Mouse (Mus musculus) layer of hippocampus, adult 18-20 months (tissue): ENCODE measurements around the gene Tex261. TPM values are rescaled to one million over a fixed set of nuclear protein-coding genes. Genes with fewer than 3 reads are reported as not detected.

Experiments used
- DNase-seq, 2 experiments: peaks; one replicate each; pipeline ENCODE4 v3.0.0; 2022; ENCODE audit warnings: low spot score in 2 of 2
- total RNA-seq, 2 experiments: library from RNA; stranded (reverse); gene quantifications; 2 replicates each; pipeline ENCODE4 v1.2.3; 2021

Tex261 gene
- total RNA-seq, 2 experiments from 2014 or later = 46.8 to 49.1 TPM

DNA sequence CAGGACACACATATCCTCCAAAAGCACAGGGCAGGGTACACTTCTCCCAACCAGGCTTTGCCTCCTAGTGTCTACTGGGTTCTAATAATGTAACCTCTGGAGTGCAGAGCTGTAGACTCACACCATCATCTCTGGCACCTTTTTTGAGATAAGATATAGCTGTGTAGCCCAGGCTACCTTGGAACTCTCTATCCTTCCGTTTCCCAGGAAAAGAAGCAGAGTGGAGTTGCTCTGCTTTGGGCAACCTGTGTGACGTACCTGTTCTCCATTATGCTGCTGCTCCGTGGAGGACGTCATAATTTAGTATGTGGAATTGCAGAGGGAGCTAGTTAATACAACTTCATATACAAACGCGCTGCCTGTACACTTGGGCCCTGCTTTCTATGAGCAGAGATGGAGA, 13.3 kb downstream of the Tex261 start, which contains the start of gene Ankrd53:
TSS of gene Ankrd53 (plus strand) at position 301 of the 400 bp plus-strand sequence.
- DNase-seq = no peak

DNA sequence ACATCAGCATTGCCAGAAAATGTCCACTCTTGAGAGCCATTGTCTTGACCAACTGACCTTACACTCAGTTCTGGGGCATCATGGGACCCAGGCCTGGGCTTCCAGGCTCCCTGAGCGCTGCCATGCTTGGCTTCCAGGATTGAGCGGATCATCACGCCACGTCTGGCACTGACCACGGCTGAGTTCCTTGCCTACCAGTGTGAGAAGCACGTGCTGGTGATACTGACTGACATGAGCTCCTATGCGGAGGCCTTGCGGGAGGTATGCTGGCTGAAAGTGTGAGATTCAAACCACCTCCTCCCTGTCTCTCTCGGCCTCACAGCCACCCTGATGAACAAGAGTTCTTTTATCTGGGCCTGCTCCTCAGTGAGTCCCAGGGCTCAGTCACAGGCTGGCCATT, 19.6 kb downstream of the Tex261 start:
- no peak for DNase-seq

DNA sequence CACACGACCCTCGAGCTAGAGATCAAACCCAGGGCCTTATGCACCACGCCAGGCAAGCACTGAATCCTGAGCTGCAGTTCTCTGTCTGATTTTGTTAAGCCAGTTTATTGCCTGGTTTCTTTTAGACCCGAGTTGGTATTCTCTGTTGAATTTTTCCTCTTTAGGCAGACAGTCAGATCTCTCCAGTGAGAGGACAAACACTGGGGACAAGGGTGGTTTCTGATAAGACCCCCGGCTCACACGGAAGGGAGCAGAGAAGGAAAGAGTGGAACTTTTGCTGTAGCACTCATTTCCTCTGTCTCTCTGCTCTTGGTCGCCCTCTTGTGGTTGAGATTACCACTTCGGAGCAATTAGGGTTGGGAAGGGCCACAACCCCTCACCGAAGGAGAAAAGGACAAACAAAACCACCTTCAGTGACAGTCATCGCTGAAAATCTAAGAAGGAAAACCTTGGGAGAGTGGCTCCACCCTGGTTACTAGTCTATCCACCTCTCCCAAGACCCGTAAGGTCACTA, 25.4 kb downstream of the Tex261 start:
- peak in 1 of 2 experiments; percentile 57 for DNase-seq

DNA sequence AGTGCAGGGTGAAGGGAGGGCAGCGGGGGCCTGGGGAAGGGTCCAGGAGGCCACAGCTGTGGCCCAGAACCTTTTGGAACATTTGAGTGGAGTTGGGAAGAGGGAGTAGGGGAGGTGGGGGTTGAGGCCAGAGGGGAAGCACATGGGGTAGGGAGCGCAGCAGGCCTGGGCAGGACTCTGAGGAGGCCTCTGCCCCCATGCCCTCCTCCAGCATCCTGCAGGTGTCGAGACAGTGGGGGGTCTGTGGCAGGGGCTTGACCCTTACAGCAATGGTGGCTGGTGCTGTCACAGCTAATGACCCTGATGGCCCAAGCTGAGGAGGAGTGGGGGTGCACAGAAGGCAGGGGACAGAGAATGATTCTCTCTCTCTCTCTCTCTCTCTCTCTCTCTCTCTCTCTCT, 26.3 kb downstream of the Tex261 start:
- no peak for DNase-seq

DNA sequence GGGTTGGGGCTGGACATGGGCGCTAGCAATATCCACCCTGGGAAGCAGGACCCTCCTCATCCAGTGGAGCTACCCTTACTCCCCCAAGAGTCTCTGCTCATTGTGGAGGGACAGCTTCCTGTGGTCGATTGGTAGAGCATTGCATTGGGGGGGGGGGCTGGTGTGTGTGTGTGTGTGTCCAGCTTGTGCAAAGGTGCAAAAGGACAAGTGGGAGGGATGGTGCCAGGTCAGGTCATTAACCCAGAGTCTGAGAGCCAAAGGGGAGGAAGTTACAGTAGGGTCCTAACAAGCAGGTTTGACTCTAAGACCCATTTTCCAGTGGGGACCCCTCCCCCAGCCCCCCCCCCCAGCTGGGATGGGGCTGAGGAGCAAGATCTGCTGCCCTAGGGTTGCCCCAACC, 30.1 kb downstream of the Tex261 start:
- DNase-seq = no peak

DNA sequence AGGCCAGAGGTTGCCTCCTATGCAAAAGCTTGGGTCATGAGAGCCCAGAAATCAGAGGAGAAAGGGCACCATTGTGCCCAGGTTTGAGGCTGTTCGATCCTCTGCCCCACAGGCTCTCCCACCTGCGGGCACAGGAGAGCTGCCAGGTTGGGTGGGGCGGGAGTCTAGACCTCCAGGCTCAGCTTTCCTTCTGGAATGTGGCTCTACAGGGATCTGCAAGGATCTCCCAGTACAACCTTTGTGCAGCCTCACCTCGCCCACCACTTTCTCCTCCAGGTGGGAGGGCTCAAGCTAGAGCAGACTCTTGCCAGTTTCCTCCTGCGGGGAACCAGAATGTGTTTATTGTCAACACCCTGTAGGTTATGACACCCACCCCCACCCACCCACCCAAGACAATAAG, 31.1 kb downstream of the Tex261 start:
- no peak for DNase-seq

DNA sequence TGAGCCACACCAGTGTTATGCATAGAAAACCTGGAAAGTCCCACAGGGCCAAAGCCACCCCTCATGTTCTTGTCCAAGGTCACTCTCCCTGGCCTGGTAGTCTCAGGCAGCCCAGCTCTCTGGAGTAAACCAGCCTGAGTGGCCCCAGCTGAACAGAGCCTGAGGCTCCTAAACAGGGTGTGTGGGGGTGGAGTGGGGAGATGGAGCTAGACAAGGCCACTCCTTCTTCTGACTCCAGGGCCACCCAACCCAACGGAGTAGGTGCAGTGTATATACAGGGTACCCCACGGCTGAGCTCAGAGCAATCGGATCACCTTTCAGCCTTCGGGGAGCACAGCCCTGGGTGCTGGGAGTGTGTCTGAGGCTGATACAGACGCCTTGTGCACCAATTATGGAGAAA, 31.5 kb downstream of the Tex261 start:
- DNase-seq = no peak

DNA sequence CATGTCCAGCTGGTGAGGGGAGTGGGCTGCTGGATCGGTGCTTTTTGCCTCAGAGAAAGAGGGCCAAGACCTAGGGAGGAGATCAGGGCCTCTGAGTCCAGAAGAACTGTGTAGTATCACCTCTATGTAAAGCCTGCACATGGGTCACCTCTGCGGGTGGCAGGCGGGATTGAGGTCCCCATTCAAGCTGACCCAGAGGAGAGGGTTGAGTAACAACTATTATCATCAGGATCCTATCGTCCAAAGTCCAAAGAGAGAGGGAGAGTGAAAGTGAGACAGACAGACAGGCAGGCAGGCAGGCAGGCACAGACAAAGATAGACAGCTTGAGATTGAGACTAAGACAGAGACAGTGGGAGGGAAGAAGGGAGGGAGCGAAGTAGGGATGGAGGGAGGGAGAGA, 32.4 kb downstream of the Tex261 start:
- DNase-seq = no peak

DNA sequence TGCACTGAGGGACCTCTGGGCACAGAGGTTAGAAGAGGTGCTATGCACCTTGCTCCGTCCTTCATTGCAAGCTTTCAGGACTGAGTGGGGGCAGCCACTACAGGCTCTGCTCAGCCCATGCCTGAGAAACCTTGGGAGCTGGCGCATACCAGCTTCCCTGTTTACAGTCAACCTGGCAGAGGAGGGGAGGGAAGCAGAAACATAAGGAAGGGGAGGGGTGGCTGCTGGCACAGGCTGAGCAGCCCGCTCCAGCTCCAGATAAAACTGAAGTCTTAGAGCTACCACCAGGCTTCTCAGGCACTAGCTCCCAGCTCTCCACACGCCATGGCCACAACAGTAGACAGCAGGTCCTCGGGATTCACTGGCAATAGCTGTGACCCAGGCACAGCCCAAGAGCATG, 32.9 kb downstream of the Tex261 start, which contains the start of gene Atp6v1b1:
TSS of gene Atp6v1b1 (plus strand) at position 230 of the 400 bp plus-strand sequence.
- DNase-seq = no peak

DNA sequence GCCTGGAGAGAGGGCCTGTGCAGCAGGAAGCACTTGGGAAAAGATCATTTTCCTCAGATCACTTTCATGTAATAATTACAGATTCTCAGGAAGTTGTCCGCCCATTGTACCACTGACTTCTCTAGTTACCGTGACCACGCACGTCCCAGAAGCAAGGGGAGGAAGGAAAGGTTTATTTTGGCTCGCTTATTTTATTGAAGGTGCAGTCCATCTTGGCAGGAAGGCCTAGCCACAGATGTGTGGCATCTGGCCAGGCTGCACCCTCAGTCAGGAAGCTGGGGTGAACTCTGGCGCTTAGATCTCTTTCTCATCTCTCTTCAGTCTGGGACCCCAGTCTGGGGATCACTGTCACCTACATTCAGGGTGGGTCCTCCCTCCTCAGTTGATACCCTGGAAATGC, 37.0 kb downstream of the Tex261 start:
- no peak for DNase-seq

DNA sequence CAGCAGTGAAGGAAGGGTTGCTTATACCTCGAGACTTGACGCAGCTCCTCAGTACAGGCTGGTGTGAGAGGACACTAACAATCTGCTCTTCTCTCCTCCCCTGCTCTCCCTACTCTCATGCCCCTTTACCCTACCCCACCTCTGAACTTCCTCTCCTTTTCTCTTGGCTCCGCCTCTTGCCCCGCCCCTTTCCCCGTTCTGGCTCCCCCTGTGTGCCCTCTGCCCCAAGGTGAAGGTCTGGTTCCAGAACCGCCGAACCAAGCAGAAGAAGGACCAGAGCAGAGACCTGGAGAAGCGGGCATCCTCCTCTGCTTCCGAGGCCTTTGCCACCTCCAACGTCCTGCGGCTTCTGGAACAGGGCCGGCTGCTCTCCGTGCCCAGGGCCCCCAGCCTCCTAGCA, 38.3 kb downstream of the Tex261 start:
- DNase-seq = no peak

DNA sequence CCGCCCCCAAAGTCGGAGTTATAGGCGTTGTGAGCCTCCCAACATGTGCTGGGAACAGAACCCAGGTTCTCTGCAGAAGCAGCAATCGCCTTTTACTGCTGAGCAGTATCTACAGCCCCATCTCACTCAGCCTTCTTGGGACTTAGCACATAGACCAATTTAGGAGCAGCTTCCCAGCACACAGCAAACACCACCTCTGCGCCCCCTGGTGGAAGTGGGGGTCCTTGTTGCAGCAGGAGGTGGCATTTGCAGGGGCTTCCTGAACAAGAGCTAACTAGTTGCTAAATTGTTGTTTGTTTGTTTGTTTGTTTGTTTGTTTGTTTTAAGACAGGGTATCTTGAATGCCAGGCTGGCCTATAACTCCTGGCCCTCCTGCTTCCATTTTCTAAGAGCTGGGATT, 44.5 kb downstream of the Tex261 start:
- peak in 1 of 2 experiments; percentile 47 for DNase-seq

DNA sequence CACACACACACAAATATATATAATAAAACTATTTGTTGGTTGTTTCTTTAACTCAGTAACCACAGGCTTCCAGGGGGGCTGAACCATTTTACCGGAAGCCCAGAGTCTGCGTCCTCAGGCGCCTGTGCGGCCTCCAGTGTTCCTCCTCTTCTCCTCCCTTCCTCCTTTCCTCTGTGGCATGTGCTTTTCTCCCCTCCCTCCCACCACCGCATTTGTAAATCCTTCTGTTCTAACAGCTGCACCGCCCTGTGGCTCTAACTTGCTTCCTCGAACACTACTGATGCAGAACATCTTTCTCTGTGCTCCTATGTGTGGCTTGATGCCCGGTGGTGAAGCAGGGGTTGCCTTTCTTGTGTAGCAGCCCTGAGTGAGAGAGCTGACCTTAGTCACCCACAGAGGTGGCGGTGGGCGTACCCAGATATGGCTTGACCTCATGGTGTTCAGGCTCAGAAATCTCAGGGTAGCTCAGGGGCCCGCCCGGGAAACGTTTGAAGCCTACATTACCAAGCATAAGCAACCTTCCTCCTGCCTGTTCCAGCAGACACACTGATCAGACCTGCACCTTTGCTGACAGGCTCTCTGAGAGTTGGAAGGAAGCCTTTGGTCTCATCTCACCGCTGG, 46.2 kb downstream of the Tex261 start:
- peak; percentile 36 to 54 for DNase-seq

DNA sequence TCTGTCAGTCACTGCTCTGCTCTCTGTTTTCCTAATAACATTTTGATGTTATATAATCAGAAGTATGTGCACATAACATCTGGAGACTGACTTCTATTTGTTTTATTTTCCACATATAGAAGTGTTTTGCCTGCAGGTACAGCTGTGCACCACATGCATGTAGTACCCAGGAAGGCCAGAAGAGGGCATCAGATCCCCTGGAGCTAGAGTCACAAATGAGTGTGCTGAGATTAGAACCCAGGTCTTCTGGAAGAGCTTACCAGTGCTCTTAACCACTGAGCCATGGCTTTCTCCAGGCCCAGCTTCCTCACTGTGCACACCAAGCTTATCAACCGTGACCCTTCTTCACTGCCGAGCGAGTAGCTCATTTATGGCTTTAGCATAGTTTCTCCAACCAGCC, 47.1 kb downstream of the Tex261 start:
- no peak for DNase-seq

DNA sequence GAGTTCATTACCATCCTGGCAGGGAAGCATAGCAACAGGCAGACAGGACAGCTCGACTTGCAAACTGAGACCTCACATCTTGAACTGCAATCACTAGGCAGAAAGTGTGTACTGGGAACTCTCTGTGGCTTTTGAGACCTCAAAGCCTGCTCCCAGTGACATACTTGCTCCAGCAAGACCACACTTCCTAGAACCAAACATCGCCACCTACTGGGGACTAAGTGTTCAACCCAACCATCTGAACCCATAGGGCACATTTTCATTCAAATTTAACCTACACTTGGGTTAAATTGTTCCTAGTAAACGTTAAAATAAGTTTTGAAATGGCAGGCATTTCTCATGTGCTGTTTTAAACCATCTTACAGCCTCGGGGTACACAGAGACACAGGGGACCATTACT, 48.4 kb downstream of the Tex261 start:
- DNase-seq = no peak

DNA sequence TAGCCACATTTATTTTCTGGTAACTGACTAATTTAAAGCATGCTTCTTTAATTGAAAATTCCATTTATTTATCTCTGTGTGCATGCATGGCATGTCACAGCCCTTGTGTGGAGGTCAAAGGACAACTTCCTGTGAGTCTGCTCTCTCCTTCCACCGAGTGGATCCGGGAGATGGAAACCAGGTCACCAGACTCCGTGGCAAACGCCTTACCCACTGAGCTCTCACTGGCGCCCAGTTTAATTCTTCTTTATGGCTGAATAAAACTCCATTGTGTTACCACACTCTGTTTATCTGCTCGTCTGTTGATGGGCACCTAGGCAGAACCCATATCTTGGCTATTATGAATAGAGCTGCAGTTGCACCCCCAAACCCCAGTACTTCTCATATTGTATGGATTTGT, 53.1 kb downstream of the Tex261 start:
- DNase-seq = no peak

Other genes starting within 250 kb of the Tex261 start
- not detected for gene Actg2, start 239.5 kb downstream of the Tex261 start, total RNA-seq
- gene Stambp, start 203.1 kb downstream of the Tex261 start, total RNA-seq = 10 to 100 TPM; 35.4 to 36.4 TPM
- gene Clec4f, start 119.6 kb downstream of the Tex261 start, total RNA-seq = not detected
- gene Cd207, start 98.0 kb downstream of the Tex261 start, total RNA-seq = not detected
- not detected for gene Vax2, start 64.5 kb downstream of the Tex261 start, total RNA-seq
- under 1 TPM; 0.20 to 0.37 TPM for gene Atp6v1b1, start 32.8 kb downstream of the Tex261 start, total RNA-seq
- not detected for gene Ankrd53, start 13.2 kb downstream of the Tex261 start, total RNA-seq
- gene Nagk, start 19.2 kb upstream of the Tex261 start, total RNA-seq = 10 to 100 TPM; 46.1 to 51.0 TPM
- 10 to 100 TPM; 62.2 to 64.0 TPM for gene Paip2b, start 55.9 kb upstream of the Tex261 start, total RNA-seq
- gene Zfp638, start 91.3 kb upstream of the Tex261 start, total RNA-seq = 100 to 1,000 TPM; 134 to 139 TPM
- gene Dysf, start 232.8 kb upstream of the Tex261 start, total RNA-seq = 1 to 10 TPM; 1.5 to 2.9 TPM